Mouse (Mus musculus) urinary bladder, adult 2 months (tissue): ENCODE data around the gene Lmntd1. TPM values are rescaled to one million over a fixed set of nuclear protein-coding genes. Genes with fewer than 3 reads are reported as not detected.
"Not testable (repeated sequence)": the region's sequence is repeated elsewhere in the genome, so short reads cannot be mapped to it uniquely, and the experiment has no call there.

Experiments
- DNase-seq: peaks from one replicate; pipeline ENCODE4 v3.0.0; 2022; ENCODE audit warnings: low spot score
- polyA plus RNA-seq: library from polyadenylated mRNA; depleted of rRNA; stranded (reverse); fragments of >200 nt; gene quantifications from 2 replicates; pipeline ENCODE4 v1.2.3, GENCODE M21; 2012; rRNA removed

The Lmntd1 gene
- polyA plus RNA-seq, 1 experiment = 0.11 TPM

DNA sequence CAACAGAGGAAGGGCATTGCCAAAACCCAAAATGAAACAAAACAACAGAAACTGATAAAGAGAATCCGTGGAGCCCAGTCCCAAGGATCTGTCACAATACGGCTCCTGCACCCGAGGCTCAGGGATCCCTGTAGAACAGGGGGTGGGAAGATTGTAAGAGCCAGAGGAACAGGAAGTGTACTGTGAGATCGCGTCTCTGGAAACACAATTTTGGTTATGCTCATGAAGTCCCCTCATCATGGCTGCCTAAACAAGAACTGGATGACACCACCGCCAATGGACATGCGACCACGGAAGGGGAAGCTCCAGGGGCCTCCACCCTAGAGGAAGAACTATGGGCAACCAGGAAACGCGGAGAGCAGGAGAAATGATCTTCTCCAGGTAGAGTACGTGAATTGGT lies 271.3 kb downstream of the Lmntd1 start:
- no peak for DNase-seq

DNA sequence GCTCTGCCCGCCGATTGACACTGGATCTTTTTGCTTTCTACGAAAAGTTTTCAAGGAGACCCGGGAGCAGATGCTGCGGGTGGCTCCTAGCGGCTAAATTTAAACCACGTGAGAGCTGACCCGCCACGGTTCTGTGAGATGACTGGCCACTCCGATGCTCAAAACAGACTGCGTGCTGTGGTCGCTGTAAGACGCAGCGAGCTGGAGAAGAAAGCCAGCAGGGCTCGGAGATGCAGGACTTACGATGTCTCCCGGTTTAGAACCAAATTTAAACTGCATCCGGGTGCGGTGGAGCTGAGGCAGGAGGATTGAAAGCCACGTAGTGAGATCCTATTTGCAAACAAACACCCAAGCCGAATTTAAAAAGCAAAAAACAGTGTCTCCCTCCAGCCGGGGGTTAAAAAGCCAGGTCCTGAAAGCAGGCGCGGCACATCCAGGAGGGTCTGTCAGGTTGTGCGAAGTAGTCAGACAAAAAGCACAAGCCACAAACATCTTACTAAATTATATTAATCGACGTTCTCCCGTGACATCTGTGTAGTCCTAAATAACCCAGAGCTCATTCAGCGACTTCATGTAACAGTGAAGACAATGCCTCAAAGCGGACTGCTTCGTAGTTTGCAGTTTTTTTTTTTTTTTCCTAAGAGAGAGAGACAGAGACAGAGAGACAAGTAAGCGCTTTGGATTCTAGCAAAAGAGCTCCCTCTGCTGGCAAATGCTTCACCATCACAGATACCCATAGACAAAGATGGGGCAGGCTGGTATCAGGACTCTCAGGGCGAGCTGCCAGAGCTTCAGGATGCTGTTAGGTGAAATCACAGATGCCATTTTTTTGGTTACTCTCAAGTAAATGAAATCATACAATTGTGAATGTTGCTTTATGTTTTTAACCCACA lies 272.6 kb downstream of the Lmntd1 start:
- peak; percentile 37 for DNase-seq

DNA sequence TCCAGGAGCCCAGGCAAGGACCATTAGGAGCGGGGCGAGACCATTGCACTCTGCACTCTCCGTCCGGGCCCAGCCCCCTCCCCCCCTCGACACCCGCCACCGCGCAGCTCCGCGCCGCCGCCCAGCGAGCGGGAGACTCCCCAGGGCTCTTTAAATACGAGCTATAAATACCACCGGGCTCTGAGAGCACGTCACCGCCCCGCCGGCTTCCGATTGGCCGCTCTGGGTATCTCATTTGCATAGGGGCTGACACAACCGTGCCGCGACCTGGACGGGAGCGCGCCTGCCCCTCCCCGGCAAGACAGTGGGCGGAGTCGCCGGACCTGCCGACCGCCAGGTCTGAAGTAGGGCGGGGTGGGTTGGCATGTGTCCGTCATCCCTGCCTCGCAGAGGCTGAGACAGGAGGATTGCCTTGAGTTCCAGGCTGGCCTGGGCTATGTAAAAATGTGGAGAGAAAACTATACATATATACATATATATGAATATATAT lies 273.4 kb downstream of the Lmntd1 start:
- peak; percentile 89 for DNase-seq

DNA sequence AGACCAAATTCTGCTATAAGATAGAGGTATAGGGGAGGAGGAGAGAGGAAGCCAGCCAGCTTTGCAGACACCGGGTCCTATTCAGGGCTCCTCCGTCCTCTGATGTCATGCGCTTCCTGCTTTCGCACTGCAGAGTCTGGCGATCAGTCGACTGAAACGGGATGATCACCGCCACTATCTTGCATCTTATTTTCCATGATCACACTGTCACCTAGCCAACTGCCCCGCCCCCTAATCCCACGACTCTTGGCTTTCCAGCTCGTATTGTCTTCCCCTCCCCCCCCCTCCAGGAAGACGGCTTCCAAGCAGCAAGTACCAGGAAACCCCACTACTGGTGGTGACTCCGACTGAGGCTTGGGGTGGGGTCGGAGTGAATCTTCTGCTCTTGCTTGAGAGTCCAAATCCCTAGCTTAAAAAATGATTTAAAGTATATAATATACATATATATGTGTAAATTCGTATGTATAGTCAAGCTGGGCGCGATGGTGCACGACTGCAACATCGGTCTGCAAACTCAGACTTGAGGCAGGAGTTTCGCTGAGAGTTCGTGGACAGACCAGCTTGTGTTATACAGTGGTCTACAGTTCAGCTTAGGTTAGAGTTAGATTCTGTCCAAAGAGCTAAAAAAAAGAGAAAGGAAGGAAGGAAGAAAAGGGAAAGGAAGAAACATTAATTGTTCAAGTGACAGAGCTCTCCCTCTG lies 274.0 kb downstream of the Lmntd1 start:
- DNase-seq = peak; percentile 34

DNA sequence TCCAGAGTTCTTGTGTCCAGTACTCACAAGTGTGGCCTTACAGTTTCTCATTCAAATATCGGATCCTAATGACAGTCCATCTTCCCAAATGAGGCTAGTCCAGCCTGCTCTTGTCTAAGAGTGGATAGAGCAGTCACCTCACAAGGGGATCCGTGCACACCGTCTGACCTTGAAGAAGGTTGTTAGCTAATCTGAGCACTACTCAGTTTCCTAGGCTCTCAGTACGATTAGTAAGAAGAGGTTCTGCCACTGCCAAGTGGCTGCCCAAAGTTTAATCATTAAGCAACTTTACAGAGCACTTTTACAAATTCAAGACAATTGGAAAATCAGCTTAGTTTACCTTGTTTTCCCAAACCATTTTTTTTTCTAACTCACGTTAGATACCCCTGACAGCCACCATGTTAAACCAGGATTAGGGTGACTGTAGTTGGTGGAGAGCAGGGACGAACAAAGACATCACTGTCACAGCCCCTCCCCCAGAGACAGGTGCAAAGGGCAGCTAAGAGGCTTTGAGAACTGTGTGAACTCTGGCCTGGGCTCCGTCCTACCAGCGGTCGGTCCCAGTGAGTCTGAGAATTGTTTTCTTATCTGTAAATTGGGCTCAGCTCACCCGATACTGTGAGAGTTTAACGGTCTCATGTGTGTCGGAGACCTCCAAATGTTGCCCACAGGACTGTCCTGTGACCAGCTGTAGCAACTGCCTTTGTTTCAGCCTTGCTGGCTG lies 275.4 kb downstream of the Lmntd1 start:
- no peak for DNase-seq

DNA sequence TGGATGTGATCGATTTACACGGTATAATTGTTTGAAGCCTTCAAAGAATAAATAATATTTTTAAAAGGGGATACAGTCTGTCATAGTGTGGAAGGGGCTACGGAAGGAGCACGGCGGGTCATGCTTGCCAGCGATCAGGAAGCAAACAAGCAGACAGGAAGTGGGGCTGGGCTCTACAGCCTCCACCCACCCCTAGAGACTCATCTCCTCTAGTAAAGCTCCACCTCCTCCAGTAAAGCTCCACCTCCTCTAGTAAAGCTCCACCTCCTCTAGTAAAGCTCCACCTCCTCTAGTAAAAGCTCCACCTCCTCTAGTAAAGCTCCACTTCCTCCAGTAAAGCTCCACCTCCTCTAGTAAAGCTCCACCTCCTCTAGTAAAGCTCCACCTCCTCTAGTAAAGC lies 276.6 kb downstream of the Lmntd1 start:
- DNase-seq = not testable (repeated sequence)

DNA sequence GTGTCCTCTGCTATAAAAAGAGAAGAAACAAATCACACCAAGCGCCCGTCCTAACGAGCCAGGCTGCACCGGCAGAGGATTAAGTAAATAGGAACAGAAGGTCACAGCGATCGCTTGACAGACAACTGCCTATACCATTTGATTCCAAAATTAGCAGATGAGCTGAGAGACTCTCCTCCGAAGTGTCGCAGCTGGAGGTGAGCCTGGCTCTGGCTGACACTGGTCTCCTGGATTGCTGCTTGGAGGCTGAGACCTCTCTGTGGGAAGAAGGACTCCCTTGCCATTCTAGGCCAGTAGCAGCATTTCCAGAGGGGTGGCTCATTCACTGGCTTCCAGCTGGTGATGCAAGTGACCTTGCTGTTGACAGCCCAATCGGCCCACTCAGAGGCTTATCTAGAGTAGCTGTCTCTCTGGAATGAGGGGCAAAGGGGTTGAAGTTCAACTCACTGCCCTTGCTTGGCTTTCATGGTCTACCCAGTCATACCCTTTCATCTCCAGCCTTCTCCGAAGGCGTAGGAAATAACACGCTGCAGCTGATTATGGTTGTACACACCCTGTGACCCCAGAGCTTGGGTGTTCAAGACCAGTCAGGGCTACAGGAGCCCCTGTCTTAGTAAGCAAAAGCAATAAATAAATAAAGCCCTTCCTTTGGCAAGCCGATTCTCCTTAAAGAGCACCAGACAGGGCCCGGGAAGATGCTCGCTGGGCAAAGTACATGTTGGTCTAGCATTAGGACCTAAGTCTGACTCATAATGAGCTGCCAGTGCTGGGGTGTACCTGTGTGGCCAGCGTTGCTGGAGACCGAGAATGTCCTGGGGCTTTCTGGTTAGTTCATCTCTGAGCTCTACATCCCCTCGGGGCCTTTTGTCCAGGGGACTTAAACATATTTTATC lies 278.0 kb downstream of the Lmntd1 start:
- DNase-seq = no peak

DNA sequence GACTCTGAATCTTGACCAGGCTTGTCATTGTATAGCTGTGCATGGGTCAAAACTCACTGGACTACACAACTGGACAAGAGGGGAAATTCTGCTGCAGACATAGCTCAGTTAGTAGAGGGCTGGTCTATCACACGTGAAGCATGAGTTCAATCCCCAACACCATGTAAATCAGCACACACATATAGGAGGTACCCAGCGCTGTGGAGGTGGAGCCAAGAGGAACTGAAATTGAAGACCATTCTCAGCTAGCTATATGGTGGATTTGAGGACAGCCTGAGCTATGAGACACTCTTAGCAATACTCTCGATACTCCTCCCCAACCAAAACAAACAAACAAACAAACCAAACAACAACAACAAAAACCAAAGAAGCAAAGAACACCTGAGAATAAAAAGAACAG lies 279.9 kb downstream of the Lmntd1 start:
- DNase-seq = no peak

DNA sequence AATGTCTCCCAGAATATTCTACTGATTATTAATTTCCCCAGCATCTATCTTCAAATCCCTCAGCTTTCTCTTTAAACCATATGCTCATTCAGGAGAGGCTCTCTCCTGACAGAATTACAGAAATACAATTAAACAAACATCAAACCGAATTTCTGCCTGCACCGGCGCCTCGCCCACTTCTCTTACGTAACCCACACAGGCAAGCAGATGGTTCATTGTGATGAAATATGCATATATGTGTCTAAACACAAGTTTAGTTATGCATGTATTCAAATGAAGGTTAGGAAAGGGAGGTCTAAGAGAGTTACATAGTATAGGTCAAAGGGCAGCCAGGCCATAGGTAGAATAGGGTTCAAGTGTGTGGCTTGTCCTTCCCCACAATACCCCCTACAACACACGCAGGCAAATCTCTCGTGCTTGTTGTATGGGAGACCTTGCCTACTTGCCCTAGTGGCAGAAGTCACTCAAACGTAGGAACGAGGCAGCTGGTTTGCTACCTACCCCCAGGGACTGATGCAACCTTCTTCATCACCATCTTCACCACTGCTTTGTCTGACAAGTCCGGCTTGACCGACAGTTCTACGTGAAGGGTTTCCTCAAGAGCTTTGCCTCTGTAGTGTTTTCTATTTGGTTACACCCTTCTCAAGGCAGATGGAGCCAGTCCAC lies 287.8 kb downstream of the Lmntd1 start:
- DNase-seq = no peak

DNA sequence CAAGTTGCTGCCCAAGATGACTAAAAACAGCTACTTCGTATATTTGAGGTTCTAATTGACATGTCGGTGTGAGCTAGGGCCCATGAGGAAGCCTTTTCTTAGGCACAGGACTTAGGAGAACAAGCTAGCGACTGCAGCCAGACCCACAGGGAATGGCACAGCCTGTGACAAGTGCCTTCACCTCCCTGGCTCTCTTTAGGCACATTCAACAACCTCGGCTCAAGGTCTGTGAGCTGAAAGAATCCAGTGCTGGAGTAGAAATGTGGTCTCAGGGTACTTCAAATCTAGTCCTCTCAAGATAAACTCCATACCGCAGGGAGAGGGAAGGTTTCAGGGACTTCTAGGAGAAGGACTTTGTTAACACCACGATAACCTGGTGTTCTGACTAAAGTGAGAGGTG lies 289.0 kb downstream of the Lmntd1 start:
- DNase-seq = no peak

DNA sequence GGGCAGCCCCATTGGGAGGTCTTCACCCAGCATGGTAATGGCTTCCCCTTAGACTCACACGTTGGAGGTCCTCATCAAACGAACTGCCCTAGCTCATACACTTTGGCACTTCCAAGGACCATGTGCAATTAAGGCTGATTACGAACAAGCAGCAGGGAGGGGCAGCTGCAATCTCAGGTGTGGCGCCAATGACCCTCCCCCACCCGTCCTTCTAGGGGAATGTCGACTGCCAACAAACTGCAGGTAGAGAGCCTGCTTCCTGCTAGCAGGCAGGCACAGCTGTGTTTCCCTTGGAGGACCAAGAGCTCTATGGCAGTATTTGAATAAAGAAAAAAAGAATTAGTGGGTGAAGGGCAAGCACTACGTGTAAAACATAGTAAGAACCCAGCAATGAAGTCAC lies 289.6 kb downstream of the Lmntd1 start:
- DNase-seq = no peak

DNA sequence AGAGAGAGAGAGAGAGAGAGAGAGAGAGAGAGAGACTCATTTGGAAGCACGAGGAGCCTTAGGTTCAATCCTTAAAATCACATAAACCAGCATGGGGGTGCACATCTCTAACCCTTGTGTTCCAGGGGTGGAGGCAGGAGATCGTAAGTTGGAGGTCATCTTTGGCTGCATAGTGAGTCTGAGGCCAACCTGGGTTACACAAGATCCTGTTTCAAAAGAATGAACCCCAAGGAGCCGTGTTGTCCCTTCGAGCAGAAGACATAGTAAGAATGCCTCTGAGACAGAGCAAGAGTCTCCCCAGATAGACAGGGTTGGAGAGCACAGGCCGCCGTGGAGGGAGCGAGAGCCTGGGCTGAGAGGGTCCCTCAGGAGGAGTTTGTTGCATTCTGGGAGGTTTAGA lies 291.9 kb downstream of the Lmntd1 start:
- no peak for DNase-seq

DNA sequence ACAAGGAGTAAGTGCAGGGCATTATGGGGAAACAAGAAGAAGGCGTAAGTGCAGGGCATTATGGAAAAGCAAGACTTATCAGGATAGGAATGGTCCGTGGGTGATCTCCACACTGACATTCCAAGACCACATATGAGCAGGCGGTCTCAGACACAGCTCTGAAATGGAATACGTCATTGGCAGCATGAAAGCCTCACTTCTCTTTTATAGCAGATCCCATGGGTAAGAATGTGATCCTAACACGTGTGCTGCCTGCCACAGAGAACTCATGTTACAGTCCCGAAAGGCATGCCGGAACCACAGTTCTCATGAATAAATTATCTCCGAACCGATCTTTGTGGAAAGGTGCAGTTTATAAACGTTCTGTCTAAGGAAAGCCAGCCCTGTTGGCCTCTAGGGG lies 294.0 kb downstream of the Lmntd1 start:
- no peak for DNase-seq

Other genes starting within 250 kb of the Lmntd1 start
- gene Tuba3b, start 1.4 kb upstream of the Lmntd1 start, polyA plus RNA-seq = not detected in 2 replicates
- gene Rassf8, start 132.4 kb upstream of the Lmntd1 start, polyA plus RNA-seq = 24.0 and 30.0 TPM in 2 replicates